Mouse (Mus musculus) midbrain, embryonic 11.5 days (tissue): ENCODE measurements around the gene Nceh1. TPM values are rescaled to one million over a fixed set of nuclear protein-coding genes. Genes with fewer than 3 reads are reported as not detected.

Experiments
- ATAC-seq: fragments of 200-750 bp; cut with Nextera tagmentation; 2 replicates; pipeline ENCODE4 v1.8.0; 2017; ENCODE audit warnings: moderate TSS enrichment, moderate library complexity; ENCODE audit not compliant: low FRiP score
- DNase-seq: peaks from one replicate; pipeline ENCODE4 v3.0.0; 2015; ENCODE audit warnings: low spot score; ENCODE audit errors: missing footprints
- H3K27ac ChIP-seq: fragments of 300-500 bp; sonication (generic); 2 replicates; pipeline ENCODE4 v1.5.1; 2014; ENCODE audit warnings: low read depth, low read length
- H3K27me3 ChIP-seq: fragments of 300-500 bp; sonication (generic); 2 replicates; pipeline ENCODE4 v1.6.1; 2014; ENCODE audit warnings: mild to moderate bottlenecking, low read length, moderate library complexity, mixed read lengths; ENCODE audit not compliant: control insufficient read depth, insufficient read depth
- H3K36me3 ChIP-seq: fragments of 300-500 bp; sonication (generic); 2 replicates; pipeline ENCODE4 v1.6.1; 2014; ENCODE audit warnings: mild to moderate bottlenecking, low read length, moderate library complexity, mixed read lengths; ENCODE audit not compliant: control insufficient read depth, insufficient read depth
- H3K4me1 ChIP-seq: fragments of 300-500 bp; sonication (generic); 2 replicates; pipeline ENCODE4 v1.6.1; 2014; ENCODE audit warnings: low read length; ENCODE audit not compliant: control insufficient read depth, insufficient read depth
- H3K4me2 ChIP-seq: fragments of 300-500 bp; sonication (generic); 2 replicates; pipeline ENCODE4 v1.6.1; 2014; ENCODE audit warnings: mild to moderate bottlenecking, moderate library complexity
- H3K4me3 ChIP-seq: fragments of 300-500 bp; sonication (generic); 2 replicates; pipeline ENCODE4 v1.5.1; 2014; ENCODE audit warnings: low read depth, low read length
- H3K9ac ChIP-seq: fragments of 300-500 bp; sonication (generic); 2 replicates; pipeline ENCODE4 v1.6.1; 2014; ENCODE audit warnings: low read length
- H3K9me3 ChIP-seq: fragments of 300-500 bp; sonication (generic); 2 replicates; pipeline ENCODE4 v1.6.1; 2016; ENCODE audit warnings: low read length; ENCODE audit not compliant: control insufficient read depth
- WGBS: fragments of 180-500 bp; shearing (Covaris S2); extraction: QIAGEN DNeasy Blood & Tissue Kit; methylation state at CpG from one replicate; pipeline ENCODE4 v1.1.7; 2014; 5-methylcytosine and 5-hydroxymethylcytosine counted together
- polyA plus RNA-seq: library from polyadenylated mRNA; unstranded; fragments of >200 nt; fragmentation: Nextera tagmentation; extraction: Ambion mirVana; gene quantifications from 2 replicates; pipeline ENCODE4 v1.2.1, GENCODE M21; 2014

The Nceh1 gene
- polyA plus RNA-seq, 1 experiment from 2014 or later: 4.1 TPM

GRCm38 (mm10) chr3:27199120-27199519, 16.4 kb downstream of the Nceh1 start:
- DNase-seq: no peak
- H3K4me2 ChIP-seq: no peak overlapping the region
- no peaks in the 10 kb centered on the region for H3K9me3 ChIP-seq
- H3K4me1 ChIP-seq: no peaks in the 10 kb centered on the region
- no peaks in the 10 kb centered on the region for H3K27me3 ChIP-seq
- 94% methylated on average over 7 of the region's 7 CpGs for WGBS
- no peak for ATAC-seq
- H3K27ac ChIP-seq: no peak overlapping the region
- H3K36me3 ChIP-seq: no peaks in the 10 kb centered on the region
- H3K9ac ChIP-seq: no peak overlapping the region
- H3K4me3 ChIP-seq: no peak overlapping the region

GRCm38 (mm10) chr3:27201728-27202411, 19.1 kb downstream of the Nceh1 start:
- no peak overlapping the region for H3K4me3 ChIP-seq
- no peak overlapping the region for H3K9ac ChIP-seq
- H3K4me2 ChIP-seq: no peak overlapping the region
- no peak overlapping the region for H3K27ac ChIP-seq
- 88% methylated on average over 5 of the region's 5 CpGs for WGBS
- H3K27me3 ChIP-seq: no peaks in the 10 kb centered on the region
- DNase-seq (no peak), ATAC-seq (no peak)
- no peaks in the 10 kb centered on the region for H3K9me3 ChIP-seq
- no peaks in the 10 kb centered on the region for H3K4me1 ChIP-seq
- H3K36me3 ChIP-seq: no peaks in the 10 kb centered on the region

- H3K9me3 ChIP-seq: peaks cover 2% of the 10 kb centered on the region; the same call in 1 of the 2 replicates
- H3K4me2 ChIP-seq: no peak overlapping the region
- H3K4me3 ChIP-seq: no peak overlapping the region
- WGBS: 51% methylated on average over 5 of the region's 5 CpGs
- H3K9ac ChIP-seq: no peak overlapping the region
- H3K27ac ChIP-seq: no peak overlapping the region
- ATAC-seq (no peak), DNase-seq (no peak)
- H3K4me1 ChIP-seq: no peaks in the 10 kb centered on the region
- no peaks in the 10 kb centered on the region for H3K27me3 ChIP-seq
- H3K36me3 ChIP-seq: no peaks in the 10 kb centered on the region
Observed at GRCm38 (mm10) chr3:27205068-27205467, 22.3 kb downstream of the Nceh1 start.

GRCm38 (mm10) chr3:27205514-27206220, 22.9 kb downstream of the Nceh1 start:
- Histone ChIP-seq H3K4me2 (no peak overlapping the region), H3K4me3 (no peak overlapping the region), H3K27ac (no peak overlapping the region), H3K4me1 (no peaks in the 10 kb centered on the region), H3K27me3 (no peaks in the 10 kb centered on the region), H3K9me3 (peaks cover 2% of the 10 kb centered on the region; the same call in 1 of the 2 replicates), H3K9ac (no peak overlapping the region), H3K36me3 (no peaks in the 10 kb centered on the region)
- DNase-seq (no peak), ATAC-seq (no peak)
- WGBS: 85% methylated on average over 9 of the region's 9 CpGs

- DNase-seq (no peak), ATAC-seq (no peak)
- Histone ChIP-seq H3K9ac (no peak overlapping the region), H3K4me1 (no peaks in the 10 kb centered on the region), H3K36me3 (no peaks in the 10 kb centered on the region), H3K4me2 (no peak overlapping the region), H3K4me3 (no peak overlapping the region), H3K9me3 (peaks cover 2% of the 10 kb centered on the region; the same call in 1 of the 2 replicates), H3K27me3 (no peaks in the 10 kb centered on the region), H3K27ac (no peak overlapping the region)
- 91% methylated on average over 4 of the region's 4 CpGs for WGBS
Observed at GRCm38 (mm10) chr3:27206221-27206560, 23.4 kb downstream of the Nceh1 start.

- H3K27me3 ChIP-seq: no peaks in the 10 kb centered on the region
- no peak overlapping the region for H3K27ac ChIP-seq
- H3K4me3 ChIP-seq: no peak overlapping the region
- ATAC-seq: no peak
- DNase-seq: no peak
- no peak overlapping the region for H3K9ac ChIP-seq
- no peak overlapping the region for H3K4me2 ChIP-seq
- no peaks in the 10 kb centered on the region for H3K36me3 ChIP-seq
- WGBS: 90% methylated on average over 8 of the region's 8 CpGs
- no peaks in the 10 kb centered on the region for H3K4me1 ChIP-seq
- peaks cover 2% of the 10 kb centered on the region; the same call in 1 of the 2 replicates for H3K9me3 ChIP-seq
Observed at GRCm38 (mm10) chr3:27206577-27206976, 23.8 kb downstream of the Nceh1 start.

- Histone ChIP-seq H3K4me1 (no peaks in the 10 kb centered on the region), H3K9me3 (peaks cover 2% of the 10 kb centered on the region; the same call in 1 of the 2 replicates), H3K4me2 (no peak overlapping the region), H3K4me3 (no peak overlapping the region), H3K36me3 (no peaks in the 10 kb centered on the region), H3K9ac (no peak overlapping the region), H3K27me3 (no peaks in the 10 kb centered on the region), H3K27ac (no peak overlapping the region)
- DNase-seq (no peak), ATAC-seq (no peak)
- WGBS: 92% methylated on average over 9 of the region's 9 CpGs
Observed at GRCm38 (mm10) chr3:27209707-27210106, 26.9 kb downstream of the Nceh1 start.

GRCm38 (mm10) chr3:27210271-27210670, 27.5 kb downstream of the Nceh1 start:
- Histone ChIP-seq H3K27me3 (no peaks in the 10 kb centered on the region), H3K4me3 (no peak overlapping the region), H3K4me2 (no peak overlapping the region), H3K36me3 (no peaks in the 10 kb centered on the region), H3K9me3 (peaks cover 2% of the 10 kb centered on the region; the same call in 1 of the 2 replicates), H3K27ac (no peak overlapping the region), H3K4me1 (no peaks in the 10 kb centered on the region), H3K9ac (no peak overlapping the region)
- no peak for DNase-seq
- ATAC-seq: no peak
- WGBS: 52% methylated on average over 7 of the region's 7 CpGs

- ATAC-seq (no peak), DNase-seq (no peak)
- no peak overlapping the region for H3K9ac ChIP-seq
- no peaks in the 10 kb centered on the region for H3K27me3 ChIP-seq
- no peak overlapping the region for H3K4me2 ChIP-seq
- H3K9me3 ChIP-seq: peaks cover under 1% of the 10 kb centered on the region; the same call in 1 of the 2 replicates
- no peaks in the 10 kb centered on the region for H3K36me3 ChIP-seq
- 91% methylated on average over 8 of the region's 8 CpGs for WGBS
- H3K4me3 ChIP-seq: no peak overlapping the region
- H3K4me1 ChIP-seq: no peaks in the 10 kb centered on the region
- H3K27ac ChIP-seq: no peak overlapping the region
Observed at GRCm38 (mm10) chr3:27214016-27214816, 31.5 kb downstream of the Nceh1 start.
